Mouse (Mus musculus) intestine, embryonic 15.5 days (tissue): Measurements from ENCODE around the gene Tmem171. TPM values are rescaled to one million over a fixed set of nuclear protein-coding genes. Genes with fewer than 3 reads are reported as not detected.

Experiments used
- ATAC-seq: fragments of 200-750 bp; cut with Nextera tagmentation; 2 replicates; pipeline ENCODE4 v1.8.0; 2017; ENCODE audit warnings: moderate TSS enrichment, moderate library complexity
- H3K27ac ChIP-seq: fragments of 300-500 bp; sonication (generic); 2 replicates; pipeline ENCODE4 v1.5.1; 2015; ENCODE audit warnings: mild to moderate bottlenecking, inconsistent platforms
- H3K27me3 ChIP-seq: fragments of 300-500 bp; sonication (generic); replicated peaks from 2 replicates; pipeline ENCODE4 v1.6.1; 2015; ENCODE audit warnings: inconsistent platforms
- H3K36me3 ChIP-seq: fragments of 300-500 bp; sonication (generic); 2 replicates; pipeline ENCODE4 v1.6.1; 2015; ENCODE audit warnings: inconsistent platforms
- H3K4me1 ChIP-seq: fragments of 300-500 bp; sonication (generic); replicated peaks from 2 replicates; pipeline ENCODE4 v1.6.1; 2015; ENCODE audit warnings: inconsistent platforms
- H3K4me2 ChIP-seq: fragments of 300-500 bp; sonication (generic); replicated peaks from 2 replicates; pipeline ENCODE4 v1.6.1; 2015; ENCODE audit warnings: mild to moderate bottlenecking, inconsistent platforms
- H3K4me3 ChIP-seq: fragments of 300-500 bp; sonication (generic); replicated peaks from 2 replicates; pipeline ENCODE4 v1.5.1; 2015; ENCODE audit warnings: inconsistent platforms
- H3K9ac ChIP-seq: fragments of 300-500 bp; sonication (generic); 2 replicates; pipeline ENCODE4 v1.6.1; 2015; ENCODE audit warnings: inconsistent platforms
- H3K9me3 ChIP-seq: fragments of 300-500 bp; sonication (generic); 2 replicates; pipeline ENCODE4 v1.6.1; 2016; ENCODE audit warnings: inconsistent platforms
- WGBS: fragments of 180-500 bp; shearing (Covaris S2); methylation state at CpG from one replicate; pipeline ENCODE4 v1.1.7; 2015; 5-methylcytosine and 5-hydroxymethylcytosine counted together
- polyA plus RNA-seq: library from polyadenylated mRNA; unstranded; fragments of >200 nt; fragmentation: Nextera tagmentation; extraction: Ambion mirVana; gene quantifications from 2 replicates; pipeline ENCODE4 v1.2.1, GENCODE M21; 2015

The Tmem171 gene
- polyA plus RNA-seq, 1 experiment from 2014 or later, result 31.8 TPM

- Histone ChIP-seq H3K36me3 (no peaks in the 10 kb centered on the region), H3K4me3 (0 out of 2 replicates have a peak overlapping the region, but pooled peaks have one; percentile 2), H3K9ac (no peak overlapping the region), H3K27ac (peak overlapping the region; percentile 48), H3K4me1 (peaks cover 20% of the 10 kb centered on the region), H3K9me3 (no peaks in the 10 kb centered on the region), H3K4me2 (peak overlapping the region; percentile 48), H3K27me3 (peaks cover 2% of the 10 kb centered on the region; the same call in 1 of the 2 replicates)
- WGBS, result 41% methylated on average over 11 of the region's 11 CpGs
- ATAC-seq, result no peak
Observed at GRCm38 (mm10) chr13:98689605-98690290, 4.9 kb downstream of the Tmem171 start.

GRCm38 (mm10) chr13:98687931-98688330, 6.7 kb downstream of the Tmem171 start:
- H3K9ac ChIP-seq, result no peak overlapping the region
- ATAC-seq, result no peak

GRCm38 (mm10) chr13:98684144-98684900, 10.3 kb downstream of the Tmem171 start:
- peaks cover 16% of the 10 kb centered on the region for H3K4me1 ChIP-seq
- peak overlapping the region; percentile 82 for H3K27ac ChIP-seq
- no peaks in the 10 kb centered on the region for H3K36me3 ChIP-seq
- no peak overlapping the region for H3K9ac ChIP-seq
- H3K27me3 ChIP-seq, result no peaks in the 10 kb centered on the region
- WGBS, result 53% methylated on average over 9 of the region's 9 CpGs
- no peaks in the 10 kb centered on the region for H3K9me3 ChIP-seq
- no peak overlapping the region for H3K4me2 ChIP-seq
- peak; percentile 34 for ATAC-seq
- no peak overlapping the region for H3K4me3 ChIP-seq

More at GRCm38 (mm10) chr13:98687931-98688330, 6.7 kb downstream of the Tmem171 start:
- H3K27ac ChIP-seq, result no peak overlapping the region
- H3K9me3 ChIP-seq, result no peaks in the 10 kb centered on the region
- no peak overlapping the region for H3K4me2 ChIP-seq
- H3K36me3 ChIP-seq, result no peaks in the 10 kb centered on the region
- 72% methylated on average over 9 of the region's 9 CpGs for WGBS
- H3K27me3 ChIP-seq, result no peaks in the 10 kb centered on the region
- peaks cover 18% of the 10 kb centered on the region for H3K4me1 ChIP-seq
- H3K4me3 ChIP-seq, result no peak overlapping the region

- H3K4me3 ChIP-seq, result no peak overlapping the region
- peaks cover 18% of the 10 kb centered on the region for H3K4me1 ChIP-seq
- H3K4me2 ChIP-seq, result no peak overlapping the region
- H3K27ac ChIP-seq, result no peak overlapping the region; the same call in 1 of the 2 replicates
- H3K9ac ChIP-seq, result no peak overlapping the region
- H3K36me3 ChIP-seq, result no peaks in the 10 kb centered on the region
- no peaks in the 10 kb centered on the region for H3K27me3 ChIP-seq
- H3K9me3 ChIP-seq, result no peaks in the 10 kb centered on the region
- WGBS, result 81% methylated on average over 2 of the region's 2 CpGs
- no peak for ATAC-seq
Observed at GRCm38 (mm10) chr13:98683412-98683811, 11.2 kb downstream of the Tmem171 start.

GRCm38 (mm10) chr13:98680470-98681060, 14.1 kb downstream of the Tmem171 start:
- H3K9ac ChIP-seq, result no peak overlapping the region
- H3K27ac ChIP-seq, result 0 out of 2 replicates have a peak overlapping the region, but pooled peaks have one; percentile 22
- no peaks in the 10 kb centered on the region for H3K27me3 ChIP-seq
- H3K4me2 ChIP-seq, result no peak overlapping the region
- H3K9me3 ChIP-seq, result no peaks in the 10 kb centered on the region
- H3K36me3 ChIP-seq, result no peaks in the 10 kb centered on the region
- ATAC-seq, result peak; percentile 53
- H3K4me3 ChIP-seq, result no peak overlapping the region
- WGBS, result 53% methylated on average over 5 of the region's 5 CpGs
- peaks cover 18% of the 10 kb centered on the region for H3K4me1 ChIP-seq

- peak; percentile 11; the same call in 1 of the 2 replicates for ATAC-seq
Observed at GRCm38 (mm10) chr13:98679631-98680041, 15.0 kb downstream of the Tmem171 start.

GRCm38 (mm10) chr13:98679230-98679629, 15.4 kb downstream of the Tmem171 start:
- Histone ChIP-seq H3K4me1 (peaks cover 18% of the 10 kb centered on the region), H3K4me3 (no peak overlapping the region), H3K36me3 (no peaks in the 10 kb centered on the region), H3K27ac (no peak overlapping the region), H3K9me3 (no peaks in the 10 kb centered on the region), H3K27me3 (no peaks in the 10 kb centered on the region), H3K9ac (no peak overlapping the region), H3K4me2 (no peak overlapping the region)
- WGBS, result 100% methylated on average over 1 of the region's 1 CpGs
- ATAC-seq, result no peak

More at GRCm38 (mm10) chr13:98679631-98680041, 15.0 kb downstream of the Tmem171 start:
- no peaks in the 10 kb centered on the region for H3K9me3 ChIP-seq
- H3K4me1 ChIP-seq, result peaks cover 18% of the 10 kb centered on the region
- no peak overlapping the region for H3K9ac ChIP-seq
- no peaks in the 10 kb centered on the region for H3K36me3 ChIP-seq
- 31% methylated on average over 4 of the region's 4 CpGs for WGBS
- H3K27me3 ChIP-seq, result no peaks in the 10 kb centered on the region
- no peak overlapping the region for H3K4me3 ChIP-seq
- H3K4me2 ChIP-seq, result no peak overlapping the region
- no peak overlapping the region for H3K27ac ChIP-seq

GRCm38 (mm10) chr13:98673922-98674321, 20.7 kb downstream of the Tmem171 start:
- Histone ChIP-seq H3K27ac (no peak overlapping the region), H3K36me3 (no peaks in the 10 kb centered on the region), H3K4me3 (no peak overlapping the region), H3K9ac (no peak overlapping the region), H3K9me3 (no peaks in the 10 kb centered on the region), H3K4me2 (no peak overlapping the region), H3K4me1 (0 out of 2 replicates have a peak, but pooled peaks cover under 1% of the 10 kb centered on the region), H3K27me3 (no peaks in the 10 kb centered on the region)
- ATAC-seq, result no peak
- WGBS, result 71% methylated on average over 4 of the region's 4 CpGs

- Histone ChIP-seq H3K27me3 (no peaks in the 10 kb centered on the region), H3K4me3 (no peak overlapping the region), H3K4me2 (no peak overlapping the region), H3K4me1 (no peaks in the 10 kb centered on the region), H3K9ac (no peak overlapping the region), H3K36me3 (no peaks in the 10 kb centered on the region), H3K9me3 (no peaks in the 10 kb centered on the region), H3K27ac (no peak overlapping the region)
- no peak for ATAC-seq
- 77% methylated on average over 3 of the region's 3 CpGs for WGBS
Observed at GRCm38 (mm10) chr13:98669296-98669695, 25.3 kb downstream of the Tmem171 start.

- Histone ChIP-seq H3K4me3 (no peak overlapping the region), H3K4me2 (no peak overlapping the region), H3K27ac (no peak overlapping the region), H3K27me3 (no peaks in the 10 kb centered on the region), H3K36me3 (no peaks in the 10 kb centered on the region), H3K9ac (no peak overlapping the region), H3K4me1 (no peaks in the 10 kb centered on the region), H3K9me3 (no peaks in the 10 kb centered on the region)
- 48% methylated on average over 3 of the region's 3 CpGs for WGBS
- ATAC-seq, result peak; percentile 91
Observed at GRCm38 (mm10) chr13:98667316-98667715, 27.3 kb downstream of the Tmem171 start.

- ATAC-seq, result no peak
- no peak overlapping the region for H3K27ac ChIP-seq
Observed at GRCm38 (mm10) chr13:98665240-98665639, 29.4 kb downstream of the Tmem171 start.

GRCm38 (mm10) chr13:98662173-98662675, 32.4 kb downstream of the Tmem171 start:
- 81% methylated on average over 4 of the region's 4 CpGs for WGBS
- Histone ChIP-seq H3K27me3 (no peaks in the 10 kb centered on the region), H3K9ac (no peak overlapping the region), H3K36me3 (no peaks in the 10 kb centered on the region), H3K27ac (no peak overlapping the region), H3K9me3 (no peaks in the 10 kb centered on the region), H3K4me3 (no peak overlapping the region), H3K4me2 (no peak overlapping the region), H3K4me1 (no peaks in the 10 kb centered on the region)
- ATAC-seq, result no peak

More at GRCm38 (mm10) chr13:98665240-98665639, 29.4 kb downstream of the Tmem171 start:
- Histone ChIP-seq H3K9me3 (no peaks in the 10 kb centered on the region), H3K4me1 (no peaks in the 10 kb centered on the region), H3K4me3 (no peak overlapping the region), H3K4me2 (no peak overlapping the region), H3K36me3 (no peaks in the 10 kb centered on the region), H3K9ac (no peak overlapping the region), H3K27me3 (no peaks in the 10 kb centered on the region)
- WGBS, result 82% methylated on average over 10 of the region's 10 CpGs
